Mouse (Mus musculus): ENCODE data around the gene Tcte3.

GRCm38 (mm10) chr17:15058161-15058591 lies 16.9 kb upstream of the Tcte3 start:
- TF ChIP-seq EP300 (IDR thresholded peaks at IDR 0.05; ENCODE audit: insufficient read depth, low read depth, low read length), result no peak
- TF ChIP-seq CTCF (IDR thresholded peaks at IDR 0.05; ENCODE audit: low read depth, low read length), result no peak

Measured in ES-Bruce4 (cell line).